19 mouse cellular contexts compared by ENCODE assay signal in the genomic region with DNA sequence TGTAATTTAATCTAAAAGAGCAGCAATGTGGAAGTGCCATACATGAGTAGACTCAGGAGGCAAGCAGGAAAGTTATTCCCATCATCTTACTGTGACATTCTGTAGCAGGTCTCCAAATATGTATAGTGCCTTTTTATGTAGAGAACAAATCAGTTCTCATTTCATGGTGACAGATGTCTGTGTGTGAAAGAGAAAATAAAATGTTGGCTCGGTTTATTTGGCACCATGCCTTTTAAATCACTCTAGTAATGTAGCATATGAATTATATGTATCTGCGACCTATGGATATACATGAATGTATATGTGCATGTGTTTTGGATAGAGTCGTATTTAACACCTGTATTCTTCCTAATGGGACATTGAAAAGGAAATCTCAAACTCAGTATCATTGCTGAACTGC.
"Had no signal": no experiment of that assay in that cellular context is flagged by ENCODE, and none has a peak within 500 bp of the region (broad histone marks: within the 10 kb centered on the region; RNA-seq: fewer than 3 reads in every experiment).

No protein-coding gene starts in this region.

- H3K9ac ChIP-seq: lung, embryonic 14.5 days; midbrain, embryonic 12.5 days; neural tube, embryonic 13.5 days; neural tube, embryonic 15.5 days had no signal

- H3K4me2 ChIP-seq: lung, embryonic 14.5 days; midbrain, embryonic 12.5 days; neural tube, embryonic 13.5 days; neural tube, embryonic 15.5 days had no signal

- H3K4me3 ChIP-seq: midbrain, embryonic 10.5 days; midbrain, embryonic 12.5 days; myocyte; neural tube, embryonic 13.5 days; neural tube, embryonic 15.5 days had no signal

- ATAC-seq: midbrain, embryonic 16.5 days had no signal

- H3K27ac ChIP-seq: midbrain, embryonic 10.5 days; midbrain, embryonic 12.5 days; neural tube, embryonic 13.5 days; neural tube, embryonic 15.5 days had no signal

- H3K9me3 ChIP-seq: midbrain, embryonic 10.5 days; midbrain, embryonic 12.5 days; neural tube, embryonic 13.5 days; neural tube, embryonic 15.5 days had no signal

- H3K27me3 ChIP-seq: midbrain, embryonic 12.5 days; neural tube, embryonic 13.5 days; neural tube, embryonic 15.5 days had no signal

- H3K36me3 ChIP-seq: midbrain, embryonic 10.5 days; midbrain, embryonic 12.5 days; neural tube, embryonic 13.5 days; neural tube, embryonic 15.5 days had no signal

- DNase-seq: lung, adult 18-20 months; lung, embryonic 14.5 days; lung, postnatal 10 days; lung, postnatal 4 days; midbrain, embryonic 14.5 days; retina, postnatal 1 day; right cerebral cortex, adult 18-20 months; right cerebral cortex, postnatal 25 days; right cerebral cortex, postnatal 4 days; spleen, adult 18-20 months; thymus, adult 18-20 months; thymus, postnatal 14 days; thymus, postnatal 36 days had no signal
